Mouse (Mus musculus) forebrain, embryonic 11.5 days (tissue): Measurements from ENCODE around the gene Snrpc. TPM values are rescaled to one million over a fixed set of nuclear protein-coding genes. Genes with fewer than 3 reads are reported as not detected.
A peak's percentile ranks its signal among the peaks of the same experiment; 100 is the strongest.

ENCODE experiments used
- ATAC-seq: fragments of 200-750 bp; cut with Nextera tagmentation; replicated peaks from 2 replicates; pipeline ENCODE4 v1.8.0; 2017; ENCODE audit warnings: moderate TSS enrichment; ENCODE audit not compliant: low FRiP score
- DNase-seq: peaks from one replicate; pipeline ENCODE4 v3.0.0-alpha.2; 2017; ENCODE audit warnings: low spot score
- H3K27ac ChIP-seq: fragments of 300-500 bp; sonication (generic); 2 replicates; pipeline ENCODE4 v1.5.1; 2014; ENCODE audit warnings: low read depth, low read length
- H3K27me3 ChIP-seq: fragments of 300-500 bp; sonication (generic); 2 replicates; pipeline ENCODE4 v1.6.1; 2014; ENCODE audit warnings: mild to moderate bottlenecking, low read length, mixed read lengths; ENCODE audit not compliant: control insufficient read depth, insufficient read depth
- H3K36me3 ChIP-seq: fragments of 300-500 bp; sonication (generic); 2 replicates; pipeline ENCODE4 v1.6.1; 2014; ENCODE audit warnings: mild to moderate bottlenecking, low read length, moderate library complexity, mixed read lengths; ENCODE audit not compliant: control insufficient read depth, insufficient read depth
- H3K4me1 ChIP-seq: fragments of 300-500 bp; sonication (generic); replicated peaks from 2 replicates; pipeline ENCODE4 v1.6.1; 2014; ENCODE audit warnings: low read length, mixed read lengths; ENCODE audit not compliant: control insufficient read depth, insufficient read depth
- H3K4me2 ChIP-seq: fragments of 300-500 bp; sonication (generic); 2 replicates; pipeline ENCODE4 v1.6.1; 2014; ENCODE audit warnings: low read depth, mild to moderate bottlenecking, low read length, moderate library complexity, mixed read lengths; ENCODE audit not compliant: severe bottlenecking
- H3K4me3 ChIP-seq: fragments of 300-500 bp; sonication (generic); 2 replicates; pipeline ENCODE4 v1.5.1; 2014; ENCODE audit warnings: low read depth, low read length
- H3K9ac ChIP-seq: fragments of 300-500 bp; sonication (generic); 2 replicates; pipeline ENCODE4 v1.6.1; 2014; ENCODE audit warnings: low read length
- H3K9me3 ChIP-seq: fragments of 300-500 bp; sonication (generic); 2 replicates; pipeline ENCODE4 v1.6.1; 2016; ENCODE audit warnings: low read length, mixed read lengths; ENCODE audit not compliant: control insufficient read depth
- WGBS: fragments of 180-500 bp; shearing (Covaris S2); extraction: QIAGEN DNeasy Blood & Tissue Kit; methylation state at CpG from one replicate; pipeline ENCODE4 v1.1.7; 2014; 5-methylcytosine and 5-hydroxymethylcytosine counted together
- polyA plus RNA-seq: library from polyadenylated mRNA; unstranded; fragments of >200 nt; fragmentation: Nextera tagmentation; extraction: Ambion mirVana; gene quantifications from 2 replicates; pipeline ENCODE4 v1.2.1, GENCODE M21; 2014

Snrpc gene
- polyA plus RNA-seq, 1 experiment from 2014 or later = 373 TPM

DNA sequence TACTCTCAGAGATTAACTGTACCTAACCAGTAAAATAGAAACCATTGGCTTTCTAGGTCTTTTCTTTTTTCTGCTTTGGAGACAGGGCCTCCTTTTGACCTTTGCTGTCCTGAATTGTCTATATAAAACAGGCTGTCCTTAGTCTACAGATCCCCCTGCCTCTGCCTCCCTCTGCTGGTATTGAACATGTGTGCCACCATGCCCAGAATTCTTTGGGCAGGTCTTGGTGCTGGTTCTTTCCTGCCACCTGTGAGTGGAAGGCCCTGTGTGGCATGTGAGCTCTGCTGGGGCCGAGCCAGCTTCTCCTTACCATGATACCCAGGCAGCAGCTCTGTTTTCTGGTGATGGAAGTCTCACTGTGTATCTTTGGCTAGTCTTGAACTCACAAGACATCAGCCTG is 10.4 kb downstream of the Snrpc start:
- H3K4me1 ChIP-seq = no peaks in the 10 kb centered on the region
- peaks cover 12% of the 10 kb centered on the region for H3K36me3 ChIP-seq
- no peak overlapping the region for H3K4me3 ChIP-seq
- no peaks in the 10 kb centered on the region for H3K9me3 ChIP-seq
- H3K4me2 ChIP-seq = no peak overlapping the region
- H3K27me3 ChIP-seq = no peaks in the 10 kb centered on the region
- H3K27ac ChIP-seq = no peak overlapping the region
- no peak for DNase-seq
- whole genome bisulfite sequencing = 86% methylated on average over 1 of the region's 1 CpGs
- H3K9ac ChIP-seq = no peak overlapping the region
- no peak for ATAC-seq

DNA sequence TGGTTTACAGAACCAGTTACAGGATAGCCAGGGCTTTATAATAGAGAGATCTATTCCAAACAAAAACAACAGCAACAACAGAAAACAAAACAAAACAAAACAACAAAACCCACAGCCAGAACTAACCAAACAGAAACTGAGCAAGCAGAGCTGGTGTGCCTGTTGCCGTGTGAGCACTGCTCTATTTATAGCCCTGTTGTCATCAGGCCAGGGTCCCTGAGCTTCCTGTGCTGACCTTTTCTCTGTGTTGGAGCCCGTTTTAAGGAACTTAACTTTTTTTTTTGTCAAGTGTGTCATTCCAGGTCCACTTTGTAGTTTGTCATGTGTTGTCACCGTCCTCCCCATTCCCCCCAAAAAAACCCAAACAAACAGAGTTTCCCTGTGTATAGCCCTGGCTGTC is 13.1 kb downstream of the Snrpc start:
- no peaks in the 10 kb centered on the region for H3K4me1 ChIP-seq
- peaks cover 9% of the 10 kb centered on the region; the same call in 1 of the 2 replicates for H3K36me3 ChIP-seq
- no peaks in the 10 kb centered on the region for H3K27me3 ChIP-seq
- H3K4me3 ChIP-seq = no peak overlapping the region
- 84% methylated on average over 3 of the region's 3 CpGs for WGBS
- H3K9me3 ChIP-seq = no peaks in the 10 kb centered on the region
- ATAC-seq = no peak
- H3K9ac ChIP-seq = no peak overlapping the region
- no peak overlapping the region for H3K27ac ChIP-seq
- H3K4me2 ChIP-seq = no peak overlapping the region
- DNase-seq = no peak

DNA sequence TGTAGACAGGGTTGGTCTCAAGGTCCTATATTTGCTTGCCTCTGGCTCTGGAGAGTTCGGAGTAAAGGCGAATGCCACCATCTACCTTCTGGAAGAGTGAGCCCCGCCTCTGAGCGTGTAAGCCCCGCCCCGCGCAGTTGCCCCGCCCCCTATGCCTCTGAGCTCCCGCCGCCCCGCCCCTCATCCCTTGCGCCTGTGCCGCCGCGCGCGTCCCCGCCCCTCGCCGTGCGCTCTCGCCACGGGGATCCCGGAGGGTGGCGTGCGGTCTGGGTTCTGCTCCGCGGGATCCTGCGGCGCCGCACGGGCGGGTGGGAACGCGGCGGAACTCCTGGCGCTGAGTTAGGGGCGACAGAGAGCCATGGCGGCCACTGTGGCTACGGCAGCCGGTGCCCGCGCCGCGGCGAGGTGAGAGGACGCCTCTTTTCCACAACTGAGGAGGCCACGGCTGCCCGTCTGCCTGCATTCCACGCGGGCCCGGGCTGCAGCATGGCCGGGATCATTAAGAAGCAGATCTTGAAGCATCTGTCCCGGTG is 18.4 kb downstream of the Snrpc start, which contains the start of gene Uhrf1bp1:
Uhrf1bp1 (plus strand) TSS at position 177 of the 533 bp plus-strand sequence.
- peak within 1 kb of the TSS; percentile 86 for H3K9ac ChIP-seq
- peak; percentile 83 for ATAC-seq
- DNase-seq = peak; percentile 94
- no peaks in the 10 kb centered on the region; the same call in 1 of the 2 replicates for H3K4me1 ChIP-seq
- under 1% methylated on average over 53 of the region's 54 CpGs for WGBS
- peak within 1 kb of the TSS; percentile 88 for H3K4me2 ChIP-seq
- peak within 1 kb of the TSS; percentile 37; the same call in 1 of the 2 replicates for H3K27ac ChIP-seq
- H3K27me3 ChIP-seq = no peaks in the 10 kb centered on the region
- H3K9me3 ChIP-seq = no peaks in the 10 kb centered on the region
- H3K36me3 ChIP-seq = peaks cover 3% of the 10 kb centered on the region; the same call in 1 of the 2 replicates
- H3K4me3 ChIP-seq = peak within 1 kb of the TSS; percentile 69

DNA sequence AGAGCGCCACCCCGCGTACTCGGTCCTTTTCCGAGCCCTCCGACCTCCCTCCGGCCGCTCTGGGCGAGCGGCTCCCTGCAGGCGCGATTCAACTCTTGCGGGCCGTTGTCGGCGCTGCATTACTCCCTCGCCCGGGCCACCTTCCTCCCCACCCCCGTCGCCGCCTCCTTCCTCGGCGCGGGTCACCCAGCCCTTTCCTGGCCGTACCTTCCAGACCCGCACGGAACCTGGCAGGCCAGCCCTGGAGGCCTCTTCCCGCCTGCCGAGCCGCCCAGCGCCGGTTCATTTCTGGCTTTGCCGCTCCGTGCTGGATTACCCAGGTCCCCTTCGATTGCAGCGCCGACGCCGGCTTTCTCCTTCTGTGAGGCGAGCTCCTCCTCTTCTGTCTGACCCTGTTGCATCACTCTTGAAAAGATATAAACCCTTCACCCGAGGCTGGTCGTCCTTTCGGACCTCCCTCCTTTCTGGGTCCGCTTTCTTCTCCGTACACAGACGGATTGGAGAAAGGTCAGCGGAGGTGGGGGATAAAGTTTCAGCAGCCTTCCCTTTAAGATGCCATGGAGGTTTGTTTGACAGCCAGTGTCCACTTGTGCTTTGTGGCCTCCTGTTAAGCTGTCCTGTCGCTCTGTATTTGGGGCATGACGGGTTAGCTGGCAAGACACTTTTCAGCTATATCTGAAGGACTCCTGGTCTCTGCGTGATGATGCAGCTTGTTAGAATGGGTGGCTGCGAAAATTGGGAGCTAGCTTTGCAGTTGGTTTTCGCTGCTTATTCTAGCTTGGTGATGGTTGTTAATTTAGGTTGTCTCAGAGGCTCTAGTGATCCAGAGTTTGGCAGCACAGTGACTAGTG is 19.1 kb downstream of the Snrpc start:
- ATAC-seq = peak; percentile 65
- Histone ChIP-seq H3K9me3 (no peaks in the 10 kb centered on the region), H3K4me1 (no peaks in the 10 kb centered on the region; the same call in 1 of the 2 replicates), H3K36me3 (peaks cover 3% of the 10 kb centered on the region; the same call in 1 of the 2 replicates), H3K27ac (peak overlapping the region; percentile 37; the same call in 1 of the 2 replicates), H3K27me3 (no peaks in the 10 kb centered on the region), H3K4me2 (peak overlapping the region; percentile 88), H3K4me3 (peak overlapping the region; percentile 69), H3K9ac (peak overlapping the region; percentile 86)
- WGBS = 4% methylated on average over 42 of the region's 52 CpGs
- peak; percentile 78 for DNase-seq

DNA sequence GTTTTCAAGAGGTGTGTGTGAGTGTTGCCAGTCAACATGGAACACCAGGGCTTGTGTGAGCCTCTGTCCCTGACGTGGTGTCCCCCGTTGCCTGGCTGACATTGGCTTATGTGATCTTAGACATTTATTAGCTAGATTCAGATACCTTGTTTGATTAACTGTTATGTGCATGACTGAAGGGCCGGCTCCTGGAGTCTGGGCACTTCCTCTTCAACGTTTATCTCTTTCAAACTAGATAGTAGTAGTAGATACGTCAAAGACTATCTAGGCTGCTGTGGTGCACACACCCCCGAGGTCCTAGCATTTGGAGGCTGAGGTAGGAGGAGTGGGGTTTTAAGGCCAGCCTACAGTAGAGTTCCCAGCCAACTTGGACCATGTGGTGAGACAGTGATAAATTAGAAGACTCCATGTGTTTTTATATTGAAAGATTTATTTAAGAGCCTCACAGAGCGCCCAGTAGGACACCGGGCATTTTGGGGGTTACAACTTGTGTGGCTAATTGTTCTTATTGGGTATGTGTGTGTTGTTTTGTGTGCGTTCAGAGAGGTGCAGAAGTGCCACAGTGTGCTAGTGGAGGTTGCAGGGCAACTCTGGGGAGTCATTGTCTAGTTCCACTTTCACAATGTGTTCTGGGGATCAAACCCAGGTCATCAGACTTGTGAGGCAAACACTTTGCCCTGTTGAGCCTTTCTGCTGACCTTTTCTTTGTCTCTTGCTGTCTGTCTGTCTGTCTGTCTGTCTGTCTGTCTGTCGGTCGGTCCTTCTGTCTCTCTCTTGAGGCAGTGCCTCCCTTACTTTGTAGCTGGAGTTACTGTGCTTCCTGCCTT is 19.9 kb downstream of the Snrpc start:
- ATAC-seq = no peak

DNA sequence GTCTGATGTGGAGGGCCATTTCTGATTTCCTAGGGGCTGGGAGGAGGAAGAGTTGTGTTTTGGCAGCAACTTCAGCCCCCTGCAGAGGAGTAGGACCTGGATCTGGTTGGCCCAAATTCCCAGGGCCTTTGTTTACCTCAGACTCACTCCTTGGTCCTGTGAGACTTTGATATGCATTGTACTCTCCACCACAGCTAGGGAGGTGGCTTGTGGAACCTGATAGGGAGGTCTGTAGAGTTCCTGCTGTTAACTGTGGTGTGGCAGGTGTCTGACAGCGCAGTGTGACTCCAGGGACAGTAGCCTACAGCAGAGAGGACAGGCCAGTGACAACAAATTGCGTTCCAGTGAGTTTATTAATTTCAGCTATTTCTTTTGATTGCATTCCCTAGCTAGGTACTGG is 21.2 kb downstream of the Snrpc start:
- Histone ChIP-seq H3K27ac (no peak overlapping the region), H3K4me3 (no peak overlapping the region), H3K4me2 (no peak overlapping the region), H3K27me3 (no peaks in the 10 kb centered on the region), H3K9me3 (no peaks in the 10 kb centered on the region), H3K9ac (no peak overlapping the region), H3K36me3 (no peaks in the 10 kb centered on the region; the same call in 1 of the 2 replicates), H3K4me1 (no peaks in the 10 kb centered on the region; the same call in 1 of the 2 replicates)
- DNase-seq (no peak), ATAC-seq (no peak)
- WGBS = 53% methylated on average over 2 of the region's 2 CpGs

More for the DNA sequence above, 19.9 kb downstream of the Snrpc start:
- H3K36me3 ChIP-seq = no peaks in the 10 kb centered on the region; the same call in 1 of the 2 replicates
- 62% methylated on average over 11 of the region's 11 CpGs for WGBS
- H3K27me3 ChIP-seq = no peaks in the 10 kb centered on the region
- H3K9ac ChIP-seq = peak overlapping the region; percentile 86
- H3K4me3 ChIP-seq = peak overlapping the region; percentile 69
- no peak for DNase-seq
- H3K27ac ChIP-seq = no peak overlapping the region
- H3K9me3 ChIP-seq = no peaks in the 10 kb centered on the region
- peak overlapping the region; percentile 88 for H3K4me2 ChIP-seq
- H3K4me1 ChIP-seq = no peaks in the 10 kb centered on the region; the same call in 1 of the 2 replicates

DNA sequence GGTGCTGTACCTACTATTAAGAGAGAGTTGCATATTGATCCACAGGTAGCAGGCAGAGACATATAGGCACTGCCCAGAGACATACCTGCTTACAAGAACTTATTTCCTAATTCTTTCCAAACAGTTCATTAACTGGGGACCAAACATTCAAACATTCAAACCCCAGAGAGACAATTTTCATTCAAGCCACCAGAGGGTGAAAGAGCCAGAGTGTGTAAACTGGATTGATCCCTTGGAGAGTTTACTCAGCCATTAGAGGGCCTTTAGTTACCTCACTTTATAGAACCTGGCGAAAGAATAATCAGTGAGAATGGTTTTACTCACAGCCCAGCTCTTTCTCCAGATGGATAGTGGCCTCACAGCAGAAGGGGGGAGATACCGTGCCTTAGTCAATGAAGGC is 27.5 kb downstream of the Snrpc start:
- no peak overlapping the region for H3K9ac ChIP-seq
- H3K4me2 ChIP-seq = no peak overlapping the region
- H3K4me1 ChIP-seq = no peaks in the 10 kb centered on the region
- no peak for DNase-seq
- no peaks in the 10 kb centered on the region for H3K9me3 ChIP-seq
- no peaks in the 10 kb centered on the region for H3K27me3 ChIP-seq
- no peak overlapping the region for H3K27ac ChIP-seq
- H3K36me3 ChIP-seq = no peaks in the 10 kb centered on the region; the same call in 1 of the 2 replicates
- no peak for ATAC-seq
- no peak overlapping the region for H3K4me3 ChIP-seq
- WGBS = 89% methylated on average over 2 of the region's 2 CpGs

DNA sequence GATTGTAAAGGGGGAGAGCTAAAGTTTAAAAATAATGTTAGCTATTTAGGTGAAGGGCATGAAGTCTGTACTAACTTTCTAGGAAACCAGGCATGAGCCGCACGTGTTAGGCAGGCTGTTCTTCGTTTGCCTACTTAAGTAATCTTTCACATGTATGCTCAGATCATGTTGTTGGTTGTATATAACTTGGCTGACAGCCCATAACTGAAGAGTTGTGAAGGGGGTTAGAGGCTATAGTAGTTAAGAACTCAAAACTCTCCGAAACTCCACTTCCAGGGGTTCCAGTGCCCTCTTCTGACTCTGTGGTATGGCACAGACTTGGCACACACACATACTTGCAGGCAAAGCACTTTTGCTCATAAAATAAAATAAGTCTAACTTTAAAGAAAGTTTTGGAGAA is 28.8 kb downstream of the Snrpc start:
- 93% methylated on average over 4 of the region's 4 CpGs for WGBS
- H3K27ac ChIP-seq = no peak overlapping the region

More for the DNA sequence above, 28.8 kb downstream of the Snrpc start:
- Histone ChIP-seq H3K4me1 (no peaks in the 10 kb centered on the region), H3K4me3 (no peak overlapping the region), H3K4me2 (no peak overlapping the region), H3K9me3 (no peaks in the 10 kb centered on the region), H3K9ac (no peak overlapping the region), H3K36me3 (no peaks in the 10 kb centered on the region; the same call in 1 of the 2 replicates), H3K27me3 (no peaks in the 10 kb centered on the region)
- no peak for DNase-seq
- no peak for ATAC-seq
